Mouse (Mus musculus) midbrain, postnatal 0 days (tissue): ENCODE results near the gene Cdk6. TPM values are rescaled to one million over a fixed set of nuclear protein-coding genes. Genes with fewer than 3 reads are reported as not detected.
A peak's percentile ranks its signal among the peaks of the same experiment; 100 is the strongest.

Experiments
- ATAC-seq: fragments of 200-750 bp; cut with Nextera tagmentation; 2 replicates; pipeline ENCODE4 v1.8.0; 2017; ENCODE audit warnings: moderate number of reproducible peaks, mild to moderate bottlenecking, moderate TSS enrichment, moderate library complexity; ENCODE audit not compliant: low FRiP score
- DNase-seq: peaks from one replicate; pipeline ENCODE4 v3.0.0-alpha.2; 2015; ENCODE audit warnings: low spot score
- H3K27ac ChIP-seq: fragments of 300-500 bp; sonication (generic); 2 replicates; pipeline ENCODE4 v1.5.1; 2014; ENCODE audit warnings: low read depth, mild to moderate bottlenecking, low read length, mixed read lengths
- H3K27me3 ChIP-seq: fragments of 300-500 bp; sonication (generic); 2 replicates; pipeline ENCODE4 v1.6.1; 2014; ENCODE audit warnings: low read length, control low read depth, mixed read lengths; ENCODE audit not compliant: insufficient read depth
- H3K36me3 ChIP-seq: fragments of 300-500 bp; sonication (generic); 2 replicates; pipeline ENCODE4 v1.6.1; 2014; ENCODE audit warnings: low read length, control low read depth, mixed read lengths; ENCODE audit not compliant: insufficient read depth
- H3K4me1 ChIP-seq: fragments of 300-500 bp; sonication (generic); 2 replicates; pipeline ENCODE4 v1.6.1; 2014; ENCODE audit warnings: mild to moderate bottlenecking, control low read depth, antibody characterized with exemption, low read length, mixed read lengths; ENCODE audit not compliant: insufficient read depth
- H3K4me2 ChIP-seq: fragments of 300-500 bp; sonication (generic); 2 replicates; pipeline ENCODE4 v1.6.1; 2014; ENCODE audit warnings: low read depth, mild to moderate bottlenecking, low read length, mixed read lengths; ENCODE audit not compliant: poor library complexity, severe bottlenecking
- H3K4me3 ChIP-seq: fragments of 300-500 bp; sonication (generic); 2 replicates; pipeline ENCODE4 v1.5.1; 2014; ENCODE audit warnings: low read depth, mild to moderate bottlenecking, low read length, moderate library complexity
- H3K9ac ChIP-seq: fragments of 300-500 bp; sonication (generic); replicated peaks from 2 replicates; pipeline ENCODE4 v1.6.1; 2014; ENCODE audit warnings: mild to moderate bottlenecking, low read length, moderate library complexity, mixed read lengths; ENCODE audit not compliant: poor library complexity, severe bottlenecking
- H3K9me3 ChIP-seq: fragments of 300-500 bp; sonication (generic); 2 replicates; pipeline ENCODE4 v1.6.1; 2016; ENCODE audit warnings: low read length, control low read depth
- CTCF ChIP-seq: IDR thresholded peaks from 2 replicates; pipeline ENCODE4 v1.5.1; 2016; ENCODE audit warnings: antibody characterized with exemption, mild to moderate bottlenecking
- WGBS: fragments of 180-500 bp; shearing (Covaris S2); extraction: QIAGEN DNeasy Blood & Tissue Kit; methylation state at CpG from one replicate; pipeline ENCODE4 v1.1.7; 2014; 5-methylcytosine and 5-hydroxymethylcytosine counted together
- polyA plus RNA-seq: library from polyadenylated mRNA; unstranded; fragments of >200 nt; fragmentation: Nextera tagmentation; extraction: Ambion mirVana; gene quantifications from 2 replicates; pipeline ENCODE4 v1.2.1, GENCODE M21; 2015
- total RNA-seq: library from RNA; depleted of rRNA; stranded (reverse); fragments of >200 nt; gene quantifications from 2 replicates; pipeline ENCODE4 v1.2.3, GENCODE M21; 2014

Cdk6 gene
- total and polyA plus RNA-seq, 2 experiments from 2014 or later = 4.0 to 7.1 TPM

- H3K27ac ChIP-seq = no peak overlapping the region
- 69% methylated on average over 11 of the region's 11 CpGs for WGBS
- H3K36me3 ChIP-seq = no peaks in the 10 kb centered on the region
- no peak overlapping the region for H3K4me3 ChIP-seq
- no peak for TF ChIP-seq CTCF
- H3K4me1 ChIP-seq = no peaks in the 10 kb centered on the region
- DNase-seq (no peak), ATAC-seq (no peak)
- H3K9ac ChIP-seq = no peak overlapping the region
- no peak overlapping the region for H3K4me2 ChIP-seq
- no peaks in the 10 kb centered on the region for H3K9me3 ChIP-seq
- no peaks in the 10 kb centered on the region for H3K27me3 ChIP-seq
Measured at GRCm38 (mm10) chr5:3538505-3539472, 197.5 kb downstream of the Cdk6 start.

- no peak overlapping the region for H3K27ac ChIP-seq
- no peak overlapping the region for H3K4me2 ChIP-seq
- H3K4me3 ChIP-seq = no peak overlapping the region
- no peak for TF ChIP-seq CTCF
- no peaks in the 10 kb centered on the region for H3K9me3 ChIP-seq
- no peaks in the 10 kb centered on the region for H3K36me3 ChIP-seq
- no peak for ATAC-seq
- H3K4me1 ChIP-seq = peaks cover 5% of the 10 kb centered on the region; the same call in 1 of the 2 replicates
- WGBS = 82% methylated on average over 6 of the region's 6 CpGs
- no peaks in the 10 kb centered on the region for H3K27me3 ChIP-seq
- H3K9ac ChIP-seq = no peak overlapping the region
- no peak for DNase-seq
Measured at GRCm38 (mm10) chr5:3541871-3542270, 200.6 kb downstream of the Cdk6 start.

- peak; percentile 95 for TF ChIP-seq CTCF
- peak within 1 kb of the TSS; percentile 79 for H3K4me3 ChIP-seq
- peak within 1 kb of the TSS; percentile 84 for H3K27ac ChIP-seq
- DNase-seq (peak; percentile 94), ATAC-seq (peak; percentile 96)
- peaks cover 5% of the 10 kb centered on the region; the same call in 1 of the 2 replicates for H3K4me1 ChIP-seq
- peak within 1 kb of the TSS; percentile 87 for H3K9ac ChIP-seq
- under 1% methylated on average over 65 of the region's 80 CpGs for WGBS
- peak within 1 kb of the TSS; percentile 61 for H3K4me2 ChIP-seq
- H3K9me3 ChIP-seq = no peaks in the 10 kb centered on the region
- no peaks in the 10 kb centered on the region for H3K36me3 ChIP-seq
- no peaks in the 10 kb centered on the region for H3K27me3 ChIP-seq
Measured at GRCm38 (mm10) chr5:3543629-3544479, 202.6 kb downstream of the Cdk6 start, which contains the start of gene Fam133b. Gene Fam133b (plus strand): TSS chr5:3543833.

DNA sequence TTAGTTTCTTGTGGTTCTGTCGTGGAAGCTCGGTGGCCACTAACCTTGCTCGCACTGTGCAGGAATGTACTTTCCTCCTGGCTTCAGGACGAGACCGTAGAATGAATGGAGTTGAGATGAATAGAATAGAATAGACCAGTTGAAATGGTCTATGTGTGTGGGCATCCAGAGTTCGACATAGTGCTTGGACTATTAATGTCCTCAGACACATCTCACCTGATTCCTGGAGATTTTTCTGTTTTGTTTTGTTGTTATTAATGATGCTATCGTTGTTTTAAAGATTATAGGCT lies 203.1 kb downstream of the Cdk6 start:
- no peaks in the 10 kb centered on the region for H3K36me3 ChIP-seq
- 9% methylated on average over 7 of the region's 7 CpGs for WGBS
- peaks cover 5% of the 10 kb centered on the region; the same call in 1 of the 2 replicates for H3K4me1 ChIP-seq
- H3K4me2 ChIP-seq = peak overlapping the region; percentile 61
- H3K4me3 ChIP-seq = peak overlapping the region; percentile 79
- peak; percentile 27; the same call in 1 of the 2 replicates for ATAC-seq
- no peaks in the 10 kb centered on the region for H3K9me3 ChIP-seq
- peak; percentile 5 for DNase-seq
- no peak overlapping the region for H3K27ac ChIP-seq
- TF ChIP-seq CTCF = no peak
- no peaks in the 10 kb centered on the region for H3K27me3 ChIP-seq
- H3K9ac ChIP-seq = peak overlapping the region; percentile 87

DNA sequence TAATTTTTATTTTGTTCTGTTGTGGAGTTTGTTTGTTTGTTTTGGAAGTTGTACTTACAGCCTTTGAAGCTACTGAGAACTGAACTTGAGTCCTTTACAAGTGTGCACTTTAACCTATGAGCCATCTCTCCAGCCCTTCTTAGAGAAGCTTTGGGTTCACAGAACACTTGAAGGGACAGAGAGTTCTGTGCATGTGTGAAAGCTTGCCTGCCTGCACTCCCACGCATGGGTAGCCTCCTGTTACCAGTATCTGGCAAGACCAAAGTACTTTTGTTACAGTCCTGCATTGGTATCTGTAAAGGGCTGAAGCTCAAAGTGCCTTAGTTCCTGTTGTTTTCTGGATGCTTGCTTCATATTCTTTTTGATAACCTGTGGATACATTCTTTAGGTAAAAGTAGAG lies 204.9 kb downstream of the Cdk6 start:
- H3K4me2 ChIP-seq = no peak overlapping the region
- no peaks in the 10 kb centered on the region for H3K9me3 ChIP-seq
- H3K36me3 ChIP-seq = no peaks in the 10 kb centered on the region
- H3K4me3 ChIP-seq = no peak overlapping the region
- H3K9ac ChIP-seq = no peak overlapping the region
- H3K27ac ChIP-seq = no peak overlapping the region
- no peaks in the 10 kb centered on the region for H3K27me3 ChIP-seq
- H3K4me1 ChIP-seq = peaks cover 5% of the 10 kb centered on the region; the same call in 1 of the 2 replicates
- WGBS = 83% methylated on average over 1 of the region's 1 CpGs
- TF ChIP-seq CTCF = no peak
- ATAC-seq (no peak), DNase-seq (no peak)
